Mouse (Mus musculus) CD4-positive, CD25-positive, alpha-beta regulatory T cell, adult 4 months (primary cell): Measurements from ENCODE around the gene Crtac1. TPM values are rescaled to one million over a fixed set of nuclear protein-coding genes. Genes with fewer than 3 reads are reported as not detected.
A peak's percentile ranks its signal among the peaks of the same experiment; 100 is the strongest.

Experiments
- ATAC-seq: one replicate; pipeline ENCODE4 v1.8.0; 2017
- polyA plus RNA-seq, 2 experiments: library from polyadenylated mRNA; unstranded; fragments of 100-300 nt; shearing (Covaris generic); gene quantifications; one replicate each; pipeline ENCODE4 v1.2.1; 2017

The Crtac1 gene
- polyA plus RNA-seq, 2 experiments from 2014 or later: not detected

GRCm38 (mm10) chr19:42322357-42323090 is 109.1 kb downstream of the Crtac1 start:
- ATAC-seq: no peak

GRCm38 (mm10) chr19:42321936-42322335 is 109.6 kb downstream of the Crtac1 start:
- no peak for ATAC-seq

- ATAC-seq: no peak
Observed at GRCm38 (mm10) chr19:42317648-42318425, 113.7 kb downstream of the Crtac1 start.

- no peak for ATAC-seq
Observed at GRCm38 (mm10) chr19:42316998-42317397, 114.6 kb downstream of the Crtac1 start.

GRCm38 (mm10) chr19:42316525-42316924 is 115.1 kb downstream of the Crtac1 start:
- no peak for ATAC-seq

GRCm38 (mm10) chr19:42315914-42316313 is 115.7 kb downstream of the Crtac1 start:
- ATAC-seq: no peak

- ATAC-seq: no peak
Observed at GRCm38 (mm10) chr19:42315070-42315679, 116.4 kb downstream of the Crtac1 start.

- ATAC-seq: no peak
Observed at GRCm38 (mm10) chr19:42312191-42312590, 119.4 kb downstream of the Crtac1 start.

GRCm38 (mm10) chr19:42311332-42311731 is 120.3 kb downstream of the Crtac1 start:
- ATAC-seq: no peak

GRCm38 (mm10) chr19:42308931-42309330 is 122.7 kb downstream of the Crtac1 start:
- ATAC-seq: no peak

- no peak for ATAC-seq
Observed at GRCm38 (mm10) chr19:42307019-42307418, 124.6 kb downstream of the Crtac1 start.

GRCm38 (mm10) chr19:42306202-42306601 is 125.4 kb downstream of the Crtac1 start:
- ATAC-seq: peak; percentile 47

GRCm38 (mm10) chr19:42305746-42306145 is 125.8 kb downstream of the Crtac1 start:
- no peak for ATAC-seq

- ATAC-seq: no peak
Observed at GRCm38 (mm10) chr19:42304506-42304905, 127.1 kb downstream of the Crtac1 start.

GRCm38 (mm10) chr19:42303210-42303813 is 128.3 kb downstream of the Crtac1 start:
- ATAC-seq: no peak

GRCm38 (mm10) chr19:42293216-42293615 is 138.4 kb downstream of the Crtac1 start:
- no peak for ATAC-seq

GRCm38 (mm10) chr19:42292106-42292505 is 139.5 kb downstream of the Crtac1 start:
- no peak for ATAC-seq

- no peak for ATAC-seq
Observed at GRCm38 (mm10) chr19:42290954-42291661, 140.5 kb downstream of the Crtac1 start.

- no peak for ATAC-seq
Observed at GRCm38 (mm10) chr19:42288361-42288760, 143.2 kb downstream of the Crtac1 start.

GRCm38 (mm10) chr19:42284178-42284577 is 147.4 kb downstream of the Crtac1 start:
- ATAC-seq: no peak

- ATAC-seq: no peak
Observed at GRCm38 (mm10) chr19:42279611-42280010, 152.0 kb downstream of the Crtac1 start.

- ATAC-seq: no peak
Observed at GRCm38 (mm10) chr19:42278461-42278860, 153.1 kb downstream of the Crtac1 start.
